Mouse (Mus musculus) midbrain, embryonic 14.5 days (tissue): ENCODE measurements at regions not wholly inside any gene's neighbourhood (a gene's known extent, or its start where the extent isn't known, plus 50 kb on each side); places are given as distances from the start of the nearest gene placed in this dataset.

Experiments used
- ATAC-seq: fragments of 200-750 bp; cut with Nextera tagmentation; 2 replicates; pipeline ENCODE4 v1.8.0; 2017; ENCODE audit warnings: moderate number of reproducible peaks, moderate library complexity; ENCODE audit not compliant: low FRiP score, low TSS enrichment
- DNase-seq: peaks from one replicate; pipeline ENCODE4 v3.0.0-alpha.2; 2015
- H3K27ac ChIP-seq: fragments of 300-500 bp; sonication (generic); replicated peaks from 2 replicates; pipeline ENCODE4 v1.5.1; 2014; ENCODE audit warnings: mild to moderate bottlenecking, low read depth, low read length, moderate library complexity
- H3K27me3 ChIP-seq: fragments of 300-500 bp; sonication (generic); 2 replicates; pipeline ENCODE4 v1.6.1; 2014; ENCODE audit warnings: low read length, control low read depth, mixed read lengths; ENCODE audit not compliant: control insufficient read depth, insufficient read depth
- H3K36me3 ChIP-seq: fragments of 300-500 bp; sonication (generic); 2 replicates; pipeline ENCODE4 v1.6.1; 2014; ENCODE audit warnings: low read length, control low read depth; ENCODE audit not compliant: control insufficient read depth, insufficient read depth
- H3K4me1 ChIP-seq: fragments of 300-500 bp; sonication (generic); 2 replicates; pipeline ENCODE4 v1.6.1; 2014; ENCODE audit warnings: mild to moderate bottlenecking, antibody characterized with exemption, low read length, control low read depth; ENCODE audit not compliant: control insufficient read depth, insufficient read depth
- H3K4me2 ChIP-seq: fragments of 300-500 bp; sonication (generic); 2 replicates; pipeline ENCODE4 v1.6.1; 2014; ENCODE audit warnings: mild to moderate bottlenecking, low read length, moderate library complexity
- H3K4me3 ChIP-seq: fragments of 300-500 bp; sonication (generic); replicated peaks from 2 replicates; pipeline ENCODE4 v1.5.1; 2014; ENCODE audit warnings: low read depth, low read length
- H3K9ac ChIP-seq: fragments of 300-500 bp; sonication (generic); replicated peaks from 2 replicates; pipeline ENCODE4 v1.6.1; 2014; ENCODE audit warnings: mild to moderate bottlenecking, low read length, moderate library complexity
- H3K9me3 ChIP-seq: fragments of 300-500 bp; sonication (generic); 2 replicates; pipeline ENCODE4 v1.6.1; 2016; ENCODE audit warnings: low read length, control low read depth, mixed read lengths; ENCODE audit not compliant: control insufficient read depth
- WGBS: fragments of 180-500 bp; shearing (Covaris S2); extraction: QIAGEN DNeasy Blood & Tissue Kit; methylation state at CpG from one replicate; pipeline ENCODE4 v1.1.7; 2014; 5-methylcytosine and 5-hydroxymethylcytosine counted together

GRCm38 (mm10) chr15:86593404-86593803 is 379.1 kb downstream of the Tbc1d22a start:
- DNase-seq: no peak
- no peak for ATAC-seq
- 68% methylated on average over 6 of the region's 6 CpGs for WGBS
- H3K9ac ChIP-seq: no peak overlapping the region
- H3K4me3 ChIP-seq: no peak overlapping the region
- H3K27ac ChIP-seq: no peak overlapping the region
- H3K4me1 ChIP-seq: 0 out of 2 replicates have a peak, but pooled peaks cover 4% of the 10 kb centered on the region
- no peaks in the 10 kb centered on the region for H3K36me3 ChIP-seq
- H3K27me3 ChIP-seq: no peaks in the 10 kb centered on the region
- H3K4me2 ChIP-seq: no peak overlapping the region
- no peaks in the 10 kb centered on the region for H3K9me3 ChIP-seq

DNA sequence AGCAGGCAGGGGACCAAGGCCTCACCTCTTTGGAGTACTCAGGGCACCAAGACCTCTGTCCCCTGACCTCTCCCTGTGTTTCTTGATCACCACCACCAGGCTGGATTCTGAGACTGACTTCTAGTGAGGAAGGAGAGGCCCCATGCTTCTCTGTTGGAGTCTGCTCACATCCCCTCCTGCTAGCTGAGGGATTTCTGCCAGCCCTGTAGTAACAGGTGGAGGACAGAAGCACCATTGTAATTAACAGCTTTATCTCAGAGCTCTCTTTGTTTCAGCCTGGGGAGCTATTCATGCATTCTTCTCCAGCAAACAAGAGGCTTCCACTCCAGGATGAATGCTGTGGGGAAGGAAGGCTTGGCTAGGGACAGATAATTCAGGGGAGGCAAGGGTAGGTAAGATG is 392.2 kb downstream of the Tbc1d22a start:
- no peaks in the 10 kb centered on the region for H3K36me3 ChIP-seq
- ATAC-seq: no peak

DNA sequence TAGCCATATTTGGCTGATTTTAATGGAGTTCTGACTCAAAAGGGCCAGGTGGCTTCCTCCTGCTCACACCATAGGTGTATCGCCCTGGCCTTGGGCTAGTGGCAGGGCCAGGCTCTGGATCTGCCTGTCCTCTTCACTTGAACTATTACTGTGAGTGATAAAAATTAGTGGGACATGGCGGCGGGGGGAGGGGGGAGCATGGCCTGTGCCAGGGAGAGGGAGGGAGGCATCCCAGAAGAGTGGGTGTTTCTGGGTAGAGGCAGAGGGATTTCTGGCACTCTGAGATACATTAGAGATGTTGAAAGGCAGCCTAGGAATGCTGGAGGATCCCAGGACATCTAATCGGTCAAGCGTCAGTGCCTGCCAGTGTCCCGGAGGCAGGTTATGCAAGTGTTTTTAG is 395.4 kb downstream of the Tbc1d22a start:
- ATAC-seq (no peak), DNase-seq (no peak)
- H3K27me3 ChIP-seq: no peaks in the 10 kb centered on the region
- no peak overlapping the region for H3K9ac ChIP-seq
- H3K4me2 ChIP-seq: no peak overlapping the region
- H3K4me3 ChIP-seq: no peak overlapping the region
- 80% methylated on average over 6 of the region's 6 CpGs for WGBS
- H3K4me1 ChIP-seq: no peaks in the 10 kb centered on the region
- H3K9me3 ChIP-seq: no peaks in the 10 kb centered on the region
- no peaks in the 10 kb centered on the region for H3K36me3 ChIP-seq
- H3K27ac ChIP-seq: no peak overlapping the region

More for the DNA sequence above, 392.2 kb downstream of the Tbc1d22a start:
- Histone ChIP-seq H3K4me3 (no peak overlapping the region), H3K9me3 (no peaks in the 10 kb centered on the region), H3K4me2 (no peak overlapping the region), H3K27me3 (no peaks in the 10 kb centered on the region), H3K9ac (no peak overlapping the region), H3K4me1 (no peaks in the 10 kb centered on the region), H3K27ac (no peak overlapping the region)
- peak; percentile 23 for DNase-seq

DNA sequence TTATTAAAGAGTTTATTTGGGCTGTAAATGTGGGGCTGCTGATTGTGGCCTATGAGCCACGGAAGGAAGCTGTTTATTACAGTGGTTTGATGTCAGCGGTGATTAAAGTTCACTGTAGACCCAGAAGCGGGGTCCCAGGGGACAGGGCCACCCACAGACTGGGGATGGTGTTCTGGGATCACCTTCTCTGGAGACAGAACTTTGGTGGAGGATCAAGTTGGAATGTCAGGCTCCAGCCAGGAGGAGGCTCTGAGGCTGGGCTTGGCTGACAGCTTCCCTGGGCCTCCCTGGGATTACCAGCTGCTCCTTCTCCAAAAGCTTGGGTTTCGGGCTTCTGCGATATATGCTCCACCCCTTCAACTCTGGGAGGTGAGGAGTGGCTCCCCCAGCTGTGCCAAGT is 417.1 kb downstream of the Tbc1d22a start:
- Histone ChIP-seq H3K4me2 (no peak overlapping the region), H3K4me1 (no peaks in the 10 kb centered on the region), H3K4me3 (no peak overlapping the region), H3K36me3 (no peaks in the 10 kb centered on the region), H3K9ac (no peak overlapping the region), H3K27me3 (no peaks in the 10 kb centered on the region), H3K27ac (no peak overlapping the region), H3K9me3 (no peaks in the 10 kb centered on the region)
- ATAC-seq: no peak
- 80% methylated on average over 5 of the region's 5 CpGs for WGBS
- no peak for DNase-seq

DNA sequence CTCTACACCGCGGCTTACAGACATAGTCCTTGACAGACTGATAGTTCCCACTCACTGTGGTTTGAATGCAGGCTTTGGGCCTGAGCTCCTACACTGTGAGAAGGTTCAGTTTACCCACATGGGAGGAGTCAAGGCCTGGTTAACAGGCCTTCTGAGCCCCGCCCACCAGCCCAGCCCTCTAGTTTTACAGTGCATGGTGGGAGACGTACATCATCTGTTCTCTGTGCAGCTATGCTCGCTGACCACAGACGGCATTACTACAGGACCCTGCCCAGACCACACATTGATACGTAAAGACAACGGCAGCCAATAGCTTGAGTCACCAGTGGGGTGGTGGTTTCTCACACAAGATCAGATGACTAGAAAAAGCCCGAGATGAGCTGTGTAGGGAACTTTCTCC is 431.0 kb downstream of the Tbc1d22a start:
- Histone ChIP-seq H3K27me3 (no peaks in the 10 kb centered on the region), H3K36me3 (no peaks in the 10 kb centered on the region), H3K9me3 (no peaks in the 10 kb centered on the region), H3K4me3 (no peak overlapping the region), H3K27ac (no peak overlapping the region), H3K4me1 (no peaks in the 10 kb centered on the region), H3K4me2 (no peak overlapping the region), H3K9ac (no peak overlapping the region)
- ATAC-seq: no peak
- 86% methylated on average over 9 of the region's 9 CpGs for WGBS
- DNase-seq: no peak

- Histone ChIP-seq H3K4me2 (no peak overlapping the region), H3K27ac (no peak overlapping the region), H3K4me3 (no peak overlapping the region), H3K9me3 (peaks cover 4% of the 10 kb centered on the region; the same call in 1 of the 2 replicates), H3K27me3 (no peaks in the 10 kb centered on the region), H3K9ac (no peak overlapping the region), H3K4me1 (no peaks in the 10 kb centered on the region), H3K36me3 (no peaks in the 10 kb centered on the region)
- no peak for DNase-seq
- 81% methylated on average over 3 of the region's 3 CpGs for WGBS
- no peak for ATAC-seq
Measured at GRCm38 (mm10) chr15:86648131-86648530, 433.9 kb downstream of the Tbc1d22a start.

GRCm38 (mm10) chr15:86673096-86673520 is 458.8 kb downstream of the Tbc1d22a start:
- no peaks in the 10 kb centered on the region for H3K36me3 ChIP-seq
- whole genome bisulfite sequencing: 26% methylated on average over 9 of the region's 9 CpGs
- H3K27ac ChIP-seq: no peak overlapping the region
- no peaks in the 10 kb centered on the region for H3K9me3 ChIP-seq
- H3K9ac ChIP-seq: no peak overlapping the region
- no peaks in the 10 kb centered on the region for H3K4me1 ChIP-seq
- ATAC-seq: no peak
- no peak overlapping the region for H3K4me2 ChIP-seq
- no peak overlapping the region for H3K4me3 ChIP-seq
- no peaks in the 10 kb centered on the region for H3K27me3 ChIP-seq
- peak; percentile 56 for DNase-seq

GRCm38 (mm10) chr15:86677016-86677415 is 462.8 kb downstream of the Tbc1d22a start:
- Histone ChIP-seq H3K27ac (no peak overlapping the region), H3K4me2 (no peak overlapping the region), H3K4me1 (no peaks in the 10 kb centered on the region), H3K9ac (no peak overlapping the region), H3K36me3 (no peaks in the 10 kb centered on the region), H3K4me3 (no peak overlapping the region), H3K9me3 (no peaks in the 10 kb centered on the region), H3K27me3 (no peaks in the 10 kb centered on the region)
- WGBS: 91% methylated on average over 7 of the region's 7 CpGs
- ATAC-seq: no peak
- DNase-seq: no peak

- DNase-seq (peak; percentile 61), ATAC-seq (no peak)
- Histone ChIP-seq H3K4me2 (no peak overlapping the region), H3K27ac (peak overlapping the region; percentile 32), H3K36me3 (no peaks in the 10 kb centered on the region), H3K9me3 (no peaks in the 10 kb centered on the region), H3K9ac (no peak overlapping the region), H3K4me3 (no peak overlapping the region), H3K4me1 (no peaks in the 10 kb centered on the region; the same call in 1 of the 2 replicates), H3K27me3 (no peaks in the 10 kb centered on the region)
- WGBS: 62% methylated on average over 12 of the region's 12 CpGs
Measured at GRCm38 (mm10) chr15:86683081-86683480, 468.8 kb downstream of the Tbc1d22a start.
